Mouse (Mus musculus) cerebellum, adult 2 months (tissue): Measurements from ENCODE around the gene Actn1. TPM values are rescaled to one million over a fixed set of nuclear protein-coding genes. Genes with fewer than 3 reads are reported as not detected.

Experiments
- DNase-seq, 2 experiments: peaks; one replicate each; pipeline ENCODE4 v3.0.0; 2021
- H3K27ac ChIP-seq: fragments of 200-500 bp; 2 replicates; pipeline ENCODE4 v1.5.1; 2012; ENCODE audit warnings: low read length, control low read depth, inconsistent platforms; ENCODE audit not compliant: insufficient read depth
- H3K27me3 ChIP-seq: fragments of 200-500 bp; 2 replicates; pipeline ENCODE4 v1.6.1; 2012; ENCODE audit warnings: inconsistent platforms, mild to moderate bottlenecking, low read length, moderate library complexity; ENCODE audit not compliant: control insufficient read depth, insufficient read depth
- H3K4me1 ChIP-seq: fragments of 200-500 bp; 2 replicates; pipeline ENCODE4 v1.6.1; 2011; ENCODE audit warnings: low read length; ENCODE audit not compliant: control insufficient read depth, insufficient read depth
- H3K4me3 ChIP-seq: fragments of 200-500 bp; replicated peaks from 2 replicates; pipeline ENCODE3; 2011; ENCODE audit warnings: mild to moderate bottlenecking, low read depth, low read length, control low read depth; ENCODE audit not compliant: insufficient read depth
- CTCF ChIP-seq: fragments of 200-500 bp; IDR thresholded peaks from 2 replicates; pipeline ENCODE4 v1.5.1; 2011; ENCODE audit warnings: low read depth, mild to moderate bottlenecking, control low read depth, low read length, moderate library complexity, borderline replicate concordance; ENCODE audit not compliant: insufficient read depth
- POLR2A ChIP-seq: fragments of 200-500 bp; IDR thresholded peaks from 2 replicates; pipeline ENCODE4 v1.6.1; 2011; ENCODE audit warnings: low read length, control low read depth, borderline replicate concordance; ENCODE audit not compliant: insufficient read depth
- WGBS: fragments of 180-500 bp; shearing (Covaris S2); methylation state at CpG from one replicate; pipeline ENCODE4 v1.1.7; 2018; 5-methylcytosine and 5-hydroxymethylcytosine counted together
- polyA plus RNA-seq: library from polyadenylated mRNA; depleted of rRNA; stranded (reverse); fragments of >200 nt; gene quantifications from 2 replicates; pipeline ENCODE4 v1.2.3, GENCODE M21; 2012

Actn1 gene
- polyA plus RNA-seq, 1 experiment = 30.0 TPM

GRCm38 (mm10) chr12:80220260-80221038, 39.7 kb downstream of the Actn1 start:
- Histone ChIP-seq H3K4me1 (peaks cover 4% of the 10 kb centered on the region), H3K27ac (no peak overlapping the region), H3K4me3 (no peak overlapping the region), H3K27me3 (no peaks in the 10 kb centered on the region)
- TF ChIP-seq POLR2A (no peak), CTCF (no peak)
- WGBS = 86% methylated on average over 14 of the region's 14 CpGs
- DNase-seq = no peak

GRCm38 (mm10) chr12:80218784-80219183, 41.4 kb downstream of the Actn1 start:
- TF ChIP-seq CTCF (no peak), POLR2A (no peak)
- H3K27me3 ChIP-seq = no peaks in the 10 kb centered on the region
- DNase-seq = no peak
- peaks cover 4% of the 10 kb centered on the region for H3K4me1 ChIP-seq
- 92% methylated on average over 3 of the region's 3 CpGs for WGBS
- no peak overlapping the region for H3K4me3 ChIP-seq
- no peak overlapping the region for H3K27ac ChIP-seq

- TF ChIP-seq POLR2A = no peak
- TF ChIP-seq CTCF = no peak
- no peak for DNase-seq
- Histone ChIP-seq H3K4me3 (no peak overlapping the region), H3K4me1 (no peaks in the 10 kb centered on the region; the same call in 1 of the 2 replicates), H3K27me3 (no peaks in the 10 kb centered on the region), H3K27ac (no peak overlapping the region)
- 61% methylated on average over 4 of the region's 4 CpGs for WGBS
Observed at GRCm38 (mm10) chr12:80218045-80218611, 42.0 kb downstream of the Actn1 start.

- Histone ChIP-seq H3K27me3 (no peaks in the 10 kb centered on the region), H3K4me3 (no peak overlapping the region), H3K4me1 (no peaks in the 10 kb centered on the region; the same call in 1 of the 2 replicates), H3K27ac (no peak overlapping the region)
- WGBS = 80% methylated on average over 3 of the region's 3 CpGs
- no peak for TF ChIP-seq POLR2A
- TF ChIP-seq CTCF = no peak
- DNase-seq = no peak
Observed at GRCm38 (mm10) chr12:80217049-80217448, 43.1 kb downstream of the Actn1 start.

- Histone ChIP-seq H3K27ac (no peak overlapping the region), H3K4me3 (no peak overlapping the region), H3K4me1 (no peaks in the 10 kb centered on the region; the same call in 1 of the 2 replicates), H3K27me3 (no peaks in the 10 kb centered on the region)
- WGBS = 43% methylated on average over 6 of the region's 6 CpGs
- TF ChIP-seq CTCF (no peak), POLR2A (no peak)
- DNase-seq = no peak
Observed at GRCm38 (mm10) chr12:80216258-80216881, 43.8 kb downstream of the Actn1 start.

GRCm38 (mm10) chr12:80213810-80214209, 46.4 kb downstream of the Actn1 start:
- no peaks in the 10 kb centered on the region for H3K27me3 ChIP-seq
- TF ChIP-seq POLR2A (no peak), CTCF (no peak)
- WGBS = 62% methylated on average over 8 of the region's 8 CpGs
- H3K4me3 ChIP-seq = no peak overlapping the region
- H3K27ac ChIP-seq = no peak overlapping the region
- DNase-seq = no peak
- no peaks in the 10 kb centered on the region; the same call in 1 of the 2 replicates for H3K4me1 ChIP-seq

- Histone ChIP-seq H3K4me1 (no peaks in the 10 kb centered on the region; the same call in 1 of the 2 replicates), H3K27me3 (no peaks in the 10 kb centered on the region), H3K27ac (no peak overlapping the region), H3K4me3 (no peak overlapping the region)
- no peak for TF ChIP-seq CTCF
- no peak for TF ChIP-seq POLR2A
- 42% methylated on average over 4 of the region's 4 CpGs for WGBS
- DNase-seq = no peak
Observed at GRCm38 (mm10) chr12:80213263-80213662, 46.9 kb downstream of the Actn1 start.
